Mouse (Mus musculus) embryonic facial prominence, embryonic 14.5 days (tissue): ENCODE measurements around the gene Ggt6. TPM values are rescaled to one million over a fixed set of nuclear protein-coding genes. Genes with fewer than 3 reads are reported as not detected.

ENCODE experiments used
- ATAC-seq: fragments of 200-750 bp; cut with Nextera tagmentation; 2 replicates; pipeline ENCODE4 v1.8.0; 2017; ENCODE audit warnings: low read depth, moderate number of reproducible peaks, moderate TSS enrichment
- DNase-seq: peaks from one replicate; pipeline ENCODE4 v3.0.0-alpha.2; 2015; ENCODE audit warnings: low spot score
- H3K27ac ChIP-seq: fragments of 300-500 bp; sonication (generic); replicated peaks from 2 replicates; pipeline ENCODE4 v1.5.1; 2014; ENCODE audit warnings: low read depth, mild to moderate bottlenecking, low read length, moderate library complexity
- H3K27me3 ChIP-seq: fragments of 300-500 bp; sonication (generic); replicated peaks from 2 replicates; pipeline ENCODE4 v1.6.1; 2014; ENCODE audit warnings: low read length; ENCODE audit not compliant: control insufficient read depth, insufficient read depth
- H3K36me3 ChIP-seq: fragments of 300-500 bp; sonication (generic); 2 replicates; pipeline ENCODE4 v1.6.1; 2014; ENCODE audit warnings: low read length, mixed read lengths; ENCODE audit not compliant: control insufficient read depth, insufficient read depth
- H3K4me1 ChIP-seq: fragments of 300-500 bp; sonication (generic); 2 replicates; pipeline ENCODE4 v1.6.1; 2014; ENCODE audit warnings: antibody characterized with exemption, low read length; ENCODE audit not compliant: control insufficient read depth, insufficient read depth
- H3K4me2 ChIP-seq: fragments of 300-500 bp; sonication (generic); 2 replicates; pipeline ENCODE4 v1.6.1; 2014; ENCODE audit warnings: low read depth, mild to moderate bottlenecking, low read length, moderate library complexity, mixed read lengths
- H3K4me3 ChIP-seq: fragments of 300-500 bp; sonication (generic); 2 replicates; pipeline ENCODE4 v1.5.1; 2014; ENCODE audit warnings: low read depth, mild to moderate bottlenecking, low read length
- H3K9ac ChIP-seq: fragments of 300-500 bp; sonication (generic); 2 replicates; pipeline ENCODE4 v1.6.1; 2014; ENCODE audit warnings: low read depth, mild to moderate bottlenecking, low read length, moderate library complexity, mixed read lengths
- H3K9me3 ChIP-seq: fragments of 300-500 bp; sonication (generic); 2 replicates; pipeline ENCODE4 v1.6.1; 2016; ENCODE audit warnings: low read length; ENCODE audit not compliant: control insufficient read depth
- WGBS: fragments of 180-500 bp; shearing (Covaris S2); extraction: QIAGEN DNeasy Blood & Tissue Kit; methylation state at CpG from one replicate; pipeline ENCODE4 v1.1.7; 2014; 5-methylcytosine and 5-hydroxymethylcytosine counted together
- polyA plus RNA-seq: library from polyadenylated mRNA; unstranded; fragments of >200 nt; fragmentation: Nextera tagmentation; extraction: Ambion mirVana; gene quantifications from 2 replicates; pipeline ENCODE4 v1.2.1, GENCODE M21; 2014

Ggt6 gene
- polyA plus RNA-seq, 1 experiment from 2014 or later: 1.8 TPM

DNA sequence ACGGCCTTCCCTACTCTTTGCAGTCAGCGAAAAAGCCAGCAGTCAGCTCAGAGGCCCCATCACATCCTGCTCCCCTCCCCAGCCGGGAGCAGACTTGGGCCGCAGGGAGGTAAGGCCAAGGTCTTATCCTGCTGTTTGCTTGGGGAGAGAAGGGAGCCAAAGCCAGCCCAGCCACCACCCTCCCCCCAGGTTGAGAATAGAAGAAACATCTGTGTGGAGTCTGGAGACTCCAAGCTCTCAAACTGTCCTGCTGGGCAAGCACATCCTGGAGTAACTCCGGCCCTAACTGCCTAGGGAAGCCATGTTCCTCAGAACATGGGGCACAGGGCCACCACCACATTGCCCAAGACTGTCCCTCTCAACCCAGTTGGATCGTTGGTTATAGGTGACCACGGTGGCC lies 38.7 kb upstream of the Ggt6 start:
- H3K4me1 ChIP-seq: peaks cover 32% of the 10 kb centered on the region
- DNase-seq: no peak
- WGBS: 54% methylated on average over 7 of the region's 7 CpGs
- H3K27ac ChIP-seq: peak overlapping the region; percentile 7; the same call in 1 of the 2 replicates
- no peaks in the 10 kb centered on the region for H3K27me3 ChIP-seq
- H3K9ac ChIP-seq: no peak overlapping the region
- no peak overlapping the region for H3K4me3 ChIP-seq
- no peak overlapping the region for H3K4me2 ChIP-seq
- ATAC-seq: peak; percentile 47; the same call in 1 of the 2 replicates
- peaks cover 7% of the 10 kb centered on the region; the same call in 1 of the 2 replicates for H3K36me3 ChIP-seq
- no peaks in the 10 kb centered on the region for H3K9me3 ChIP-seq

GRCm38 (mm10) chr11:72397072-72397471 lies 38.3 kb upstream of the Ggt6 start:
- peaks cover 7% of the 10 kb centered on the region; the same call in 1 of the 2 replicates for H3K36me3 ChIP-seq
- 41% methylated on average over 10 of the region's 10 CpGs for WGBS
- ATAC-seq (no peak), DNase-seq (peak; percentile 81)
- H3K9me3 ChIP-seq: no peaks in the 10 kb centered on the region
- H3K4me3 ChIP-seq: no peak overlapping the region
- H3K4me2 ChIP-seq: no peak overlapping the region
- H3K9ac ChIP-seq: no peak overlapping the region
- H3K27me3 ChIP-seq: no peaks in the 10 kb centered on the region
- peak overlapping the region; percentile 7; the same call in 1 of the 2 replicates for H3K27ac ChIP-seq
- H3K4me1 ChIP-seq: peaks cover 32% of the 10 kb centered on the region

DNA sequence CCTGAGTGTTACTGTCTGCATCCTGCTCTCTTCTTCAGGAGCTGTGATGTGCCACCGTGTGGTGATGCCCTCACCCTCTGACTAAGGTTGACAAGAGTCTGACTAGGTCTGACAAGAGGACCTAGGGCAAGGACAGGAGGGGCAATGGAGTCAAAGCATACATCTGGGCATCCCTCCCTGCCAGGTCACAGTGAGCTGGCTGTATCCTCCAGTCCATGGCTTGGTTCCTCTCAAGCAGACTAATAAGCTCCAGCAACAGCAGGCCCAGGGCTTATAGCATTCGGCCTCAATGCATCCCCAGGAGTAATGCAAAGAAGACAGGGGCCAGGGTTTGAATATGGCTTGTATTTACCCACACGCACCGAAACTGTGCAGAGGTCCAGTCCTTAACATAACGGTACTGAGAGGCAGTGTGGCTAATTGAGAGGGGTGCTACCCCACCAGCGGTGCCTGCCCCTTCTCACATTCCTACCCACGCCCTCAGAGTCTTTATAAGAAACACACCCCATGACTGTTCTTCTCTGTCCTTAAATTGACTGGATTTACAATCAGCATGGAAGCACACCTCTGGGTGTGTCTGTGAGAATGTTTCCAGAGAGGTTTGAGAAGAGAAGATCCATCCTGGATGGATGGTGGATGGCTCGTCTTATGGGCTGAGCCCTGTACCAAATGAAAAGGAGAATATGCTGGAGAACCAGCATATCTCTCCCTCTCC lies 37.4 kb upstream of the Ggt6 start:
- Histone ChIP-seq H3K27ac (no peak overlapping the region), H3K36me3 (peaks cover 7% of the 10 kb centered on the region; the same call in 1 of the 2 replicates), H3K9ac (no peak overlapping the region), H3K4me1 (peaks cover 32% of the 10 kb centered on the region), H3K9me3 (no peaks in the 10 kb centered on the region), H3K27me3 (no peaks in the 10 kb centered on the region), H3K4me3 (no peak overlapping the region), H3K4me2 (no peak overlapping the region)
- DNase-seq: no peak
- 72% methylated on average over 8 of the region's 8 CpGs for WGBS
- no peak for ATAC-seq

DNA sequence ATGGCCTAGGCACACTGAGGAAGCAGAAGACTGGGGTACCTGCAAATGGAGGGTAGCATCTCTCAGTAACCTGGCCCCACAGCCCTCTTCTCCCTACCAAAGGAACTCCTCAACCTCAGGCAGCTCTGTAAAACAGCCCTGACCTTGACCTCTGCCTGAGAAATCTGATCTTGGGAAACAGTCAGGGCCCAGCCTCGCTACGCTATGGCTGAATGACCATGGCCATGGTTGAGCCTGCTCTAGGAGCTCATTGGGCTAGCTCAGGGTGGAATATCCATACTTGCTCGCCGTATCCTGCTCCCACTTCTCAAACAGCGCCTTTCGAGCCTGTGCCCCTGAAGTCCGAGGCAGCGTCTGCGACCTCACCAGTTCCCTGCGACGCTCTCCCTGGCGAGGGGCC lies 34.3 kb upstream of the Ggt6 start:
- H3K4me1 ChIP-seq: peaks cover 15% of the 10 kb centered on the region
- H3K9me3 ChIP-seq: no peaks in the 10 kb centered on the region
- no peak overlapping the region for H3K4me3 ChIP-seq
- H3K27ac ChIP-seq: no peak overlapping the region
- DNase-seq: no peak
- WGBS: 79% methylated on average over 12 of the region's 12 CpGs
- no peak for ATAC-seq
- peaks cover 7% of the 10 kb centered on the region; the same call in 1 of the 2 replicates for H3K36me3 ChIP-seq
- H3K27me3 ChIP-seq: no peaks in the 10 kb centered on the region
- no peak overlapping the region for H3K4me2 ChIP-seq
- H3K9ac ChIP-seq: no peak overlapping the region

DNA sequence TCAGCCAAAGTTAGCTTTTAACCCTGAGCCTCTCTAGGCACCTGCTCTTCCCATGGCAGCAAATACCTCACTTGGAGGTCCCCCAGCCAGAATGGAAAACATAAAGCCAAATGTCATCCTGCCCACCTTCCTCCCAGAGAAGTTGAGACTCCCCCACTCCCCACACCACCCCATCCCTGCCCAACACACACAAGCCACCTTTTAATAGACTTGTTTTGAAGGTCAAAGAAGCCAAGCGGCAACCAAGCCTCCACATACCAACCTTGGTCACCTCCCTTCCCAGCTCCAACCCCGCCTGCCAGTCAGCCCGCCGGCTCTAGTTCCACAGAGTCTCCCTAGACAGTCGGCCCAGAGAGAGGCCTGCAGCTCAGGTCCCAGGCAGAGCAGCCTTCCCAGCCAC lies 33.3 kb upstream of the Ggt6 start:
- no peak for DNase-seq
- no peak overlapping the region for H3K4me2 ChIP-seq
- WGBS: 59% methylated on average over 5 of the region's 5 CpGs

GRCm38 (mm10) chr11:72402969-72403368 lies 32.4 kb upstream of the Ggt6 start:
- H3K27ac ChIP-seq: no peak overlapping the region
- no peaks in the 10 kb centered on the region for H3K9me3 ChIP-seq
- no peak for DNase-seq
- H3K9ac ChIP-seq: no peak overlapping the region
- H3K4me1 ChIP-seq: no peaks in the 10 kb centered on the region; the same call in 1 of the 2 replicates
- WGBS: 92% methylated on average over 11 of the region's 12 CpGs
- no peaks in the 10 kb centered on the region for H3K27me3 ChIP-seq
- H3K36me3 ChIP-seq: peaks cover 7% of the 10 kb centered on the region; the same call in 1 of the 2 replicates
- ATAC-seq: no peak
- H3K4me3 ChIP-seq: no peak overlapping the region
- no peak overlapping the region for H3K4me2 ChIP-seq

More for the DNA sequence above, 33.3 kb upstream of the Ggt6 start:
- Histone ChIP-seq H3K4me3 (no peak overlapping the region), H3K9me3 (no peaks in the 10 kb centered on the region), H3K9ac (no peak overlapping the region), H3K36me3 (peaks cover 7% of the 10 kb centered on the region; the same call in 1 of the 2 replicates), H3K4me1 (peaks cover 6% of the 10 kb centered on the region), H3K27me3 (no peaks in the 10 kb centered on the region), H3K27ac (no peak overlapping the region)
- no peak for ATAC-seq

DNA sequence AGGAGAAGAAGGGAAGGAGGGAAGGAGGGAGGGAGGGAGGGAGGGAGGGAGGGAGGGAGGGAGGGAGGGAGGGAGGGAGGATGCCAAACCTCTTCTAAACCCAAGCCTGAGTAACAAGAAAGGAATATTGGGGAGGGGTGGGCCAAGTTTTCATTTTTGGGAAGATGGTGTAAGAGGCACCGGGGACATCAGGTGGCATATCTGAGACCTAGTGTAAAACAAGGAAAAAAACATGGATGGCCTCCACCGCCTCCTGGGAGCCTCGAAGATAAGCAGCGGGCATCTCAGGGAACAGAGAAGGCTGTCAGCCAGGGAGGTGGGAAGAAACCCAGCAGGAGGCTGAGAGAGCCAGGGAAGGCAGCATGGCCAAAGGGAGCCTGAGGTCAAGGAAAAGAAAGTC lies 29.8 kb upstream of the Ggt6 start:
- H3K36me3 ChIP-seq: no peaks in the 10 kb centered on the region
- H3K9ac ChIP-seq: no peak overlapping the region
- no peak for DNase-seq
- no peak overlapping the region for H3K4me3 ChIP-seq
- H3K4me2 ChIP-seq: peak overlapping the region; percentile 19; the same call in 1 of the 2 replicates
- H3K4me1 ChIP-seq: peaks cover 5% of the 10 kb centered on the region; the same call in 1 of the 2 replicates
- H3K9me3 ChIP-seq: no peaks in the 10 kb centered on the region
- H3K27ac ChIP-seq: 0 out of 2 replicates have a peak overlapping the region, but pooled peaks have one; percentile 3
- ATAC-seq: no peak
- 53% methylated on average over 4 of the region's 4 CpGs for WGBS
- 0 out of 2 replicates have a peak, but pooled peaks cover 6% of the 10 kb centered on the region for H3K27me3 ChIP-seq

GRCm38 (mm10) chr11:72406079-72406675 lies 29.1 kb upstream of the Ggt6 start:
- Histone ChIP-seq H3K27me3 (0 out of 2 replicates have a peak, but pooled peaks cover 8% of the 10 kb centered on the region), H3K9ac (no peak overlapping the region), H3K36me3 (no peaks in the 10 kb centered on the region), H3K4me1 (peaks cover 7% of the 10 kb centered on the region; the same call in 1 of the 2 replicates), H3K9me3 (no peaks in the 10 kb centered on the region), H3K4me2 (peak overlapping the region; percentile 19; the same call in 1 of the 2 replicates), H3K4me3 (no peak overlapping the region), H3K27ac (0 out of 2 replicates have a peak overlapping the region, but pooled peaks have one; percentile 3)
- ATAC-seq (no peak), DNase-seq (peak; percentile 68)
- 50% methylated on average over 8 of the region's 8 CpGs for WGBS
